Mouse (Mus musculus) heart, embryonic 15.5 days (tissue): ENCODE measurements around the gene Soat2. TPM values are rescaled to one million over a fixed set of nuclear protein-coding genes. Genes with fewer than 3 reads are reported as not detected.

ENCODE experiments used
- ATAC-seq: fragments of 200-750 bp; cut with Nextera tagmentation; replicated peaks from 2 replicates; pipeline ENCODE4 v1.8.0; 2017; ENCODE audit warnings: low read depth, moderate TSS enrichment; ENCODE audit not compliant: insufficient number of reproducible peaks, insufficient read depth, low FRiP score
- H3K27ac ChIP-seq: fragments of 300-500 bp; sonication (generic); 2 replicates; pipeline ENCODE4 v1.5.1; 2015; ENCODE audit warnings: mild to moderate bottlenecking, inconsistent platforms
- H3K27me3 ChIP-seq: fragments of 300-500 bp; sonication (generic); 2 replicates; pipeline ENCODE4 v1.6.1; 2015; ENCODE audit warnings: inconsistent platforms
- H3K36me3 ChIP-seq: fragments of 300-500 bp; sonication (generic); 2 replicates; pipeline ENCODE4 v1.6.1; 2015; ENCODE audit warnings: mild to moderate bottlenecking, inconsistent platforms
- H3K4me1 ChIP-seq: fragments of 300-500 bp; sonication (generic); replicated peaks from 2 replicates; pipeline ENCODE4 v1.6.1; 2015; ENCODE audit warnings: inconsistent platforms
- H3K4me2 ChIP-seq: fragments of 300-500 bp; sonication (generic); 2 replicates; pipeline ENCODE4 v1.6.1; 2015; ENCODE audit warnings: inconsistent platforms, mild to moderate bottlenecking, moderate library complexity
- H3K4me3 ChIP-seq: fragments of 300-500 bp; sonication (generic); 2 replicates; pipeline ENCODE4 v1.5.1; 2015; ENCODE audit warnings: mild to moderate bottlenecking, inconsistent platforms
- H3K9ac ChIP-seq: fragments of 300-500 bp; sonication (generic); 2 replicates; pipeline ENCODE4 v1.6.1; 2015; ENCODE audit warnings: mild to moderate bottlenecking, inconsistent platforms
- H3K9me3 ChIP-seq: fragments of 300-500 bp; sonication (generic); replicated peaks from 2 replicates; pipeline ENCODE4 v1.6.1; 2016; ENCODE audit warnings: inconsistent platforms
- WGBS: fragments of 180-500 bp; shearing (Covaris S2); methylation state at CpG from one replicate; pipeline ENCODE4 v1.1.7; 2015; ENCODE audit warnings: mixed read lengths; 5-methylcytosine and 5-hydroxymethylcytosine counted together
- polyA plus RNA-seq: library from polyadenylated mRNA; unstranded; fragments of >200 nt; fragmentation: Nextera tagmentation; extraction: Ambion mirVana; gene quantifications from 2 replicates; pipeline ENCODE4 v1.2.1, GENCODE M21; 2015

Gene Soat2
- polyA plus RNA-seq, 1 experiment from 2014 or later = 0.23 TPM

GRCm38 (mm10) chr15:102192820-102193386 is 42.6 kb downstream of the Soat2 start:
- no peak overlapping the region for H3K4me2 ChIP-seq
- no peaks in the 10 kb centered on the region for H3K36me3 ChIP-seq
- no peak overlapping the region for H3K9ac ChIP-seq
- H3K27me3 ChIP-seq = no peaks in the 10 kb centered on the region
- no peaks in the 10 kb centered on the region for H3K9me3 ChIP-seq
- no peak overlapping the region for H3K4me3 ChIP-seq
- WGBS = 42% methylated on average over 5 of the region's 5 CpGs
- no peak for ATAC-seq
- H3K4me1 ChIP-seq = peaks cover 2% of the 10 kb centered on the region; the same call in 1 of the 2 replicates
- H3K27ac ChIP-seq = no peak overlapping the region

GRCm38 (mm10) chr15:102193652-102194051 is 43.3 kb downstream of the Soat2 start:
- ATAC-seq = no peak
- Histone ChIP-seq H3K27ac (no peak overlapping the region), H3K9me3 (no peaks in the 10 kb centered on the region), H3K9ac (no peak overlapping the region), H3K4me2 (no peak overlapping the region), H3K4me1 (no peaks in the 10 kb centered on the region), H3K4me3 (no peak overlapping the region), H3K36me3 (no peaks in the 10 kb centered on the region), H3K27me3 (no peaks in the 10 kb centered on the region)
- 84% methylated on average over 4 of the region's 4 CpGs for whole genome bisulfite sequencing

DNA sequence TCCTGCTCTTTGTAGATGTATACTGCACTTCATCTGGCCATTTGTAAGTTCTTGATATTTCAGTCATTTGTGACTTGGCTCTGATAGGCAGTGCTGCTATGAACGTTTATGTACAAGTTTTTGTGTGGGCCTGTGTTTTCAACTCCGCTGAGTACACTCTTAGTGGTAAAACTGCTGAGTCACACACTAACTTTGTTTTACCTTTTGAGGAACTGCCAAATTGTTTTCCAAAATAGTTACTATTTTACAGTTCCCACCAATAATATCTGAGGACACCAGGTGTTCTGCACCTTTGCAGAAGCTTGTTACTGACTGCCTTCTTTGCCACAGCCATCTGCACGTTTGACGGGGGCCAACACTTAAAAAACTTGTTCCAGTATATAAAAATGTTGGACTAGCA is 44.1 kb downstream of the Soat2 start:
- H3K4me3 ChIP-seq = no peak overlapping the region
- no peak overlapping the region for H3K4me2 ChIP-seq
- no peaks in the 10 kb centered on the region for H3K36me3 ChIP-seq
- H3K9ac ChIP-seq = no peak overlapping the region
- ATAC-seq = no peak
- no peaks in the 10 kb centered on the region for H3K27me3 ChIP-seq
- 78% methylated on average over 4 of the region's 4 CpGs for WGBS
- no peak overlapping the region for H3K27ac ChIP-seq
- H3K9me3 ChIP-seq = no peaks in the 10 kb centered on the region
- no peaks in the 10 kb centered on the region for H3K4me1 ChIP-seq

GRCm38 (mm10) chr15:102195373-102195772 is 45.0 kb downstream of the Soat2 start:
- Histone ChIP-seq H3K4me3 (no peak overlapping the region), H3K4me2 (no peak overlapping the region), H3K9ac (no peak overlapping the region), H3K9me3 (no peaks in the 10 kb centered on the region), H3K36me3 (no peaks in the 10 kb centered on the region), H3K27me3 (no peaks in the 10 kb centered on the region), H3K27ac (no peak overlapping the region), H3K4me1 (no peaks in the 10 kb centered on the region)
- no peak for ATAC-seq
- WGBS = 66% methylated on average over 4 of the region's 4 CpGs

GRCm38 (mm10) chr15:102198841-102199240 is 48.5 kb downstream of the Soat2 start:
- Histone ChIP-seq H3K4me3 (no peak overlapping the region), H3K27me3 (no peaks in the 10 kb centered on the region), H3K9me3 (no peaks in the 10 kb centered on the region), H3K9ac (no peak overlapping the region), H3K4me2 (no peak overlapping the region), H3K27ac (no peak overlapping the region), H3K4me1 (peaks cover 10% of the 10 kb centered on the region), H3K36me3 (no peaks in the 10 kb centered on the region)
- 84% methylated on average over 4 of the region's 4 CpGs for WGBS
- ATAC-seq = no peak

GRCm38 (mm10) chr15:102202971-102203834 is 52.9 kb downstream of the Soat2 start, which contains the start of gene Zfp740:
Zfp740 (plus strand) TSS chr15:102203249.
- peaks cover 15% of the 10 kb centered on the region for H3K36me3 ChIP-seq
- under 1% methylated on average over 67 of the region's 68 CpGs for WGBS
- peaks cover 31% of the 10 kb centered on the region for H3K4me1 ChIP-seq
- ATAC-seq = peak; percentile 97
- peak within 1 kb of the TSS; percentile 98 for H3K27ac ChIP-seq
- peak within 1 kb of the TSS; percentile 68 for H3K4me3 ChIP-seq
- no peaks in the 10 kb centered on the region for H3K9me3 ChIP-seq
- H3K4me2 ChIP-seq = peak within 1 kb of the TSS; percentile 65
- no peaks in the 10 kb centered on the region for H3K27me3 ChIP-seq
- peak within 1 kb of the TSS; percentile 86 for H3K9ac ChIP-seq

DNA sequence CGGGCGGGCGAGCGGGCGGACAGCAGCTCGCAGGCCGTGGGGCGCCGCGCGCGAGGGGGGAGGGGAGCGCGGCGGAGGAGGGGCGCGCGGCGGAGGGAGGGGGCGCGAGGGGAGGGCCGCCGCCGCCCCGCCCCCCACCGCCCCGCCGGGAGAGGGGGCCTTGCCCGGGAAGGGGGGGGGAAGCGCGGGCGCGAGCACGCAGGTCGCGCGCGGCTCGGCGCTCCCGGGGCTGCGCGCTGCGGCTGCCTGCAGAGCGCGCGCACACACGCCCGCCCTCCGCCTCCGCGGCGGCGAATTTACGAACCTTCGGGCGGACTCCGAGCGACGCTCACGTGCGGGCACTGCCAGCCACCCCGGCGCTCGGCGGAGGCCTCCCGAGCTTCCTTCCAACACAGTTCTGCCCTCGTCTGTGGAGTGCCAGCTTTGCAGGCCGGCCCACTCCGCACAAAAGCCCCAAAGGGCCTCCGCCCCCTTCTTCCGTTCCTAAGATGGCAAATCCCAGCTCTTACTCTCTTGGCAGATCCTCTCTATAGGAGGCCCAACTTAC is 53.6 kb downstream of the Soat2 start:
- Histone ChIP-seq H3K36me3 (peaks cover 22% of the 10 kb centered on the region), H3K27ac (peak overlapping the region; percentile 98), H3K27me3 (no peaks in the 10 kb centered on the region), H3K4me1 (peaks cover 31% of the 10 kb centered on the region), H3K9me3 (no peaks in the 10 kb centered on the region), H3K4me2 (peak overlapping the region; percentile 65), H3K4me3 (peak overlapping the region; percentile 68), H3K9ac (peak overlapping the region; percentile 86)
- under 1% methylated on average over 32 of the region's 72 CpGs for WGBS
- ATAC-seq = peak; percentile 38

DNA sequence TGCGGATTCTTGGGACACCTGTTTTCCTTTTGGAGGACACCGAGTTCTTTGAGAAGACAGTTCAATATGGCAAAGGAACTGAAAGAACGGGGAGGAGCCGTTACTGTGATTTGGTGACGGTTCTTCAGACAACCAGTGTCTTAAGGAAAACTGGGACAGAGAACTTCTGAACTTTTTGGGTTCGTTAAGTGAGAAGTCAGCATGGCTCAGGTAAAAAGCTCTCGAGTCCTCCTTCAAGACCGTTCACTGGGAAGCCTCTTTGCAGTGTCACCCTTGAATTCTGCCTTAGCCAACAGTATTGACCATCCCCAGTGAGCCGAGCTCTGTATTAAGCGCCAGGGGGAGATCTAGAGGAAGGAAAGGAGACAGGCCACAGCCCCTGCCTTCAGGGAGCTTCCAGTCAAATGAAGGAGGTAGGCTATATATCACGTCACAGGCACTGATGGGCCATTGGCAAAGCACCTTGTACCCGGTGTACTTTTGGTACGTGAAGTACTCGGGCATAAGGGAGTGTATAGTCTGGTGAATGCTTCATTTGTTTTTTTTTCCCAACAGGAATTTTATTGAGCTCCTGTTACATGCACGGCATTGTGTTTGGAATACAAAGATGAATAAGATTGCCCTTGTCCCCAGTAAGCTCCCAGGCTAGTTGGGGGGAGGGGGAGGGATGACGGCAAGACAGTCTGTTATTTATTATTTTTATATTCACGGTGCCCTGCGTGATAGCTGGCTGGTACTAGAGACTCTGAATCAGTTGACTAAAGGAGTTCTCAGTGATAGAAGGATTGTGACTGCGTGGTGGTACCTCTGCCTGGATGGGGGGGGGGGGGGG is 54.6 kb downstream of the Soat2 start, which contains the start of gene Csad:
Csad (minus strand) TSS at position 51 of the 832 bp plus-strand sequence.
- H3K4me3 ChIP-seq = peak within 1 kb of the TSS; percentile 68
- ATAC-seq = no peak
- no peaks in the 10 kb centered on the region for H3K9me3 ChIP-seq
- H3K27ac ChIP-seq = peak within 1 kb of the TSS; percentile 98
- H3K9ac ChIP-seq = peak within 1 kb of the TSS; percentile 86
- 58% methylated on average over 19 of the region's 19 CpGs for WGBS
- peaks cover 30% of the 10 kb centered on the region for H3K36me3 ChIP-seq
- peak within 1 kb of the TSS; percentile 65 for H3K4me2 ChIP-seq
- no peaks in the 10 kb centered on the region for H3K27me3 ChIP-seq
- peaks cover 31% of the 10 kb centered on the region for H3K4me1 ChIP-seq

DNA sequence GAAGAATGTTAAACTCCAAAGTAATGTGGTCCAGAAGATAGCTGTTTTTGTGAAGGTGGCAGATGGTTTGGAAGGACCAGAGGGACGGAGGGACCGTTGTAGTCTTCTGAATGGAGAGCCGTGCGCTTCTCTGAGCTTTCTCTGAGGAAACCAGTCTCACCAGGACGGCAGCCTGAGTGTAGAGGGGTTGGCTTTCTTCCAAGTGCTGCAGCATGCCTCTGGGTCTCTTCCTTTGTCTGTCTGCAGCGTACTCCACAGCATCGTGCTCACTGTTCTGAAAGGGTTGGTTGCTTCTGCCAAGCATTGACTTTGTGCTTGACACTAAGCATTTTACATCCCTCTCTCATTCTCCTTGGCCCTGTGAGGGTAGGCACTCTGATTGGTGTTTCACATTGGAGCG is 55.5 kb downstream of the Soat2 start:
- 0 out of 2 replicates have a peak overlapping the region, but pooled peaks have one; percentile 1 for H3K27ac ChIP-seq
- H3K9ac ChIP-seq = 0 out of 2 replicates have a peak overlapping the region, but pooled peaks have one; percentile 10
- WGBS = 37% methylated on average over 8 of the region's 8 CpGs
- H3K4me1 ChIP-seq = peaks cover 31% of the 10 kb centered on the region
- H3K4me3 ChIP-seq = peak overlapping the region; percentile 68
- no peaks in the 10 kb centered on the region for H3K27me3 ChIP-seq
- H3K9me3 ChIP-seq = no peaks in the 10 kb centered on the region
- no peak for ATAC-seq
- peak overlapping the region; percentile 65 for H3K4me2 ChIP-seq
- peaks cover 39% of the 10 kb centered on the region for H3K36me3 ChIP-seq

GRCm38 (mm10) chr15:102207351-102207750 is 57.0 kb downstream of the Soat2 start:
- H3K27ac ChIP-seq = no peak overlapping the region
- no peak overlapping the region for H3K4me3 ChIP-seq
- H3K9ac ChIP-seq = no peak overlapping the region
- H3K4me1 ChIP-seq = peaks cover 33% of the 10 kb centered on the region
- 69% methylated on average over 3 of the region's 3 CpGs for WGBS
- ATAC-seq = no peak
- peaks cover 52% of the 10 kb centered on the region for H3K36me3 ChIP-seq
- H3K9me3 ChIP-seq = no peaks in the 10 kb centered on the region
- H3K4me2 ChIP-seq = no peak overlapping the region
- H3K27me3 ChIP-seq = no peaks in the 10 kb centered on the region
